Mouse (Mus musculus): ENCODE results near the gene Sh2d5. TPM values are rescaled to one million over a fixed set of nuclear protein-coding genes. Genes with fewer than 3 reads are reported as not detected.
A peak's percentile ranks its signal among the peaks of the same experiment; 100 is the strongest.

Gene Sh2d5
- polyA plus RNA-seq, 1 experiment from 2014 or later: 0.19 TPM

DNA sequence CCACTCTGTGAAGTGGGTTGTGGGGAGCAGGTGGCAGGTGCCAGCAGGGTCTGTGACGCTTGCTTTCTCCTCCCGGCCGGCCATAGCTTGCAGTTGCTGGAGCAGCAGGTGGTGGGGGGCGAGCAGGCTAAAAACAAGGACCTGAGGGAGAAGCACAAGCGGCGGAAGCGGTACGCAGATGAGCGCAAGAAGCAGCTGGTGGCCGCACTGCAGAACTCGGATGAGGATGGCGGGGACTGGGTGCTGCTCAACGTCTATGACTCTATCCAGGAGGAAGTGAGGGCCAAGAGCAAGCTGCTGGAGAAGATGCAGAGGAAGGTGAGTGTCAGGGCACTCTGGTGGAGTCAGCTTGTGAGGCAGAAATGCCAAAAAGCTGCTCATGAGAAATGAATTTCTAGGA is 41.8 kb downstream of the Sh2d5 start:
- no peak overlapping the region for H3K27ac ChIP-seq (replicated peaks in 1 of 2; ENCODE audit: control insufficient read depth in 1 of 2, insufficient read depth in 1 of 2, low read depth in 2 of 2, low read length in 2 of 2)
- no peaks in the 10 kb centered on the region for H3K36me3 ChIP-seq (ENCODE audit: control insufficient read depth, insufficient read depth, low read length)
- H3K4me1 ChIP-seq (ENCODE audit: control insufficient read depth in 2 of 2, insufficient read depth in 2 of 2, low read length in 2 of 2): no peaks in the 10 kb centered on the region
- H3K9me3 ChIP-seq (ENCODE audit: control insufficient read depth, low read length): no peaks in the 10 kb centered on the region
- no peak overlapping the region for H3K4me3 ChIP-seq (ENCODE audit: control insufficient read depth in 1 of 2, insufficient read depth in 1 of 2, low read depth in 1 of 2, low read length in 2 of 2)
- H3K9ac ChIP-seq (ENCODE audit: low read length): no peak overlapping the region
- no peak for ATAC-seq (ENCODE audit: insufficient number of reproducible peaks, insufficient read depth, low FRiP score, low read depth)
- H3K4me2 ChIP-seq (ENCODE audit: low read length): no peak overlapping the region
- H3K27me3 ChIP-seq (ENCODE audit: control insufficient read depth, insufficient read depth, low read length): no peaks in the 10 kb centered on the region
- 81% methylated on average over 13 of the region's 13 CpGs for WGBS

DNA sequence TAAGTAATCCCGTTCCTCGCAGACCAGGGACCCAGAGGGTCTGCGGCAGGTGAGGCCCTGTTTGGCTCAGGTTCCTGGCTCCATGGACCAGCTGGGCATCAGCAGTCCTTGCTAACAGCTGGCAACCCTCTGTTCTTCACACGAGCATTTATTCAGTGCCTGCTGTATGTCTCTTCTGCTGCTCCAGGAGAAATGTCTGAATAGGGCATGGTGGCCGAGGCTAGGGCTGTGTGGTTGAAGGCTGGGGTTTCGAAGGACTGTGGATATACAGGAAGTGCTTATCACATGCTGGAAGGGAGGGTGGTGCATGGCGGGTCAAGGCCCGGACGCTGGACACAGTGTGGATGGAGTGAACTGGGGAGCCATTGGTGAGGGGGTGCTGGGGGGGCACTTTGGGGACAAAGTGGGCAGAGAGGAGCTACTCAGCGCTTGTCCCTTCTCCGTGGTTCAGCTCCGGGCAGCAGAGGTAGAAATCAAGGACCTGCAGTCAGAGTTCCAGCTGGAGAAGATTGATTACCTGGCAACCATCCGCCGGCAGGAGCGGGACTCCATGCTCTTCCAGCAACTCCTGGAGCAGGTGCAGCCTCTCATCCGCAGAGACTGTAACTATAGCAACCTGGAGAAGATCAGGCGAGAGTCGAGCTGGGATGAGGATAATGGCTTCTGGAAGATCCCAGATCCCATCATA is 43.2 kb downstream of the Sh2d5 start:
- WGBS: 78% methylated on average over 18 of the region's 18 CpGs
- H3K9ac ChIP-seq (ENCODE audit: low read length): no peak overlapping the region

DNA sequence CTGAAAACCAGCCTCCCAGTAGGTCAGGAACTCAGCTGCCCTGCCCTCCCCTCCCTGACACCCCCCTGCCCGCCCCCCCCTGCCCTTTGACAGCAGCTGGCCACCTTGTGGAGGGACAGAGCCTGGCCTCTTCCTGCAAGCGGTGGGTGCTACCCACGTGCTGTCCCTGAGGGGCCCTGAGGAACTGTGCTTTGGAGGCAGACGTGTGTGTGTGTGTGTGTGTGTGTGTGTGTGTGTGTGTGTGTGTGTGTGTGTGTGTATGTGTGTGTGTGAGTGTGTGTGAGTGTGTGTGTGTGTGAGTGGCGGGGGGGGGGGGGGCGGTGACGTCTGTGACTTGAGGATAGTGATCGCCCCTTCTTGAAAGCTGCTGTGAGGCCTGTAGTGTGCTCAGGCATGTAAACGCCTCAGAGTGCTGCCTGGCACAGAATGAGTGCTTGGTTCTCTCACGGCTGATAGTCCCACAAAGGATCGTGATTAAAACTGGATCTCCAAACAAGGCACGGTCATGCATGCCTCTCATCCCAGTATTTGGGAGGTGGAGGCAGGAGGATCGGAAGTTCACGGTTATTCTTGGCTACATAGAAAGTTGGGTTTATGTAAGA is 43.8 kb downstream of the Sh2d5 start:
- Histone ChIP-seq H3K9ac (ENCODE audit: low read length) (no peak overlapping the region), H3K9me3 (ENCODE audit: control insufficient read depth, low read length) (no peaks in the 10 kb centered on the region), H3K36me3 (ENCODE audit: control insufficient read depth, insufficient read depth, low read length) (no peaks in the 10 kb centered on the region), H3K27ac (replicated peaks in 1 of 2; ENCODE audit: control insufficient read depth in 1 of 2, insufficient read depth in 1 of 2, low read depth in 2 of 2, low read length in 2 of 2) (no peak overlapping the region), H3K4me1 (ENCODE audit: control insufficient read depth in 2 of 2, insufficient read depth in 2 of 2, low read length in 2 of 2) (no peaks in the 10 kb centered on the region), H3K4me2 (ENCODE audit: low read length) (no peak overlapping the region), H3K27me3 (ENCODE audit: control insufficient read depth, insufficient read depth, low read length) (no peaks in the 10 kb centered on the region), H3K4me3 (ENCODE audit: control insufficient read depth in 1 of 2, insufficient read depth in 1 of 2, low read depth in 1 of 2, low read length in 2 of 2) (no peak overlapping the region)
- ATAC-seq (ENCODE audit: insufficient number of reproducible peaks, insufficient read depth, low FRiP score, low read depth): no peak
- WGBS: 71% methylated on average over 11 of the region's 14 CpGs

More for the DNA sequence above, 43.2 kb downstream of the Sh2d5 start:
- Histone ChIP-seq H3K27me3 (ENCODE audit: control insufficient read depth, insufficient read depth, low read length) (no peaks in the 10 kb centered on the region), H3K36me3 (ENCODE audit: control insufficient read depth, insufficient read depth, low read length) (no peaks in the 10 kb centered on the region), H3K4me3 (ENCODE audit: control insufficient read depth in 1 of 2, insufficient read depth in 1 of 2, low read depth in 1 of 2, low read length in 2 of 2) (no peak overlapping the region), H3K27ac (replicated peaks in 1 of 2; ENCODE audit: control insufficient read depth in 1 of 2, insufficient read depth in 1 of 2, low read depth in 2 of 2, low read length in 2 of 2) (no peak overlapping the region), H3K9me3 (ENCODE audit: control insufficient read depth, low read length) (no peaks in the 10 kb centered on the region), H3K4me1 (ENCODE audit: control insufficient read depth in 2 of 2, insufficient read depth in 2 of 2, low read length in 2 of 2) (no peaks in the 10 kb centered on the region), H3K4me2 (ENCODE audit: low read length) (no peak overlapping the region)
- ATAC-seq (ENCODE audit: insufficient number of reproducible peaks, insufficient read depth, low FRiP score, low read depth): no peak

DNA sequence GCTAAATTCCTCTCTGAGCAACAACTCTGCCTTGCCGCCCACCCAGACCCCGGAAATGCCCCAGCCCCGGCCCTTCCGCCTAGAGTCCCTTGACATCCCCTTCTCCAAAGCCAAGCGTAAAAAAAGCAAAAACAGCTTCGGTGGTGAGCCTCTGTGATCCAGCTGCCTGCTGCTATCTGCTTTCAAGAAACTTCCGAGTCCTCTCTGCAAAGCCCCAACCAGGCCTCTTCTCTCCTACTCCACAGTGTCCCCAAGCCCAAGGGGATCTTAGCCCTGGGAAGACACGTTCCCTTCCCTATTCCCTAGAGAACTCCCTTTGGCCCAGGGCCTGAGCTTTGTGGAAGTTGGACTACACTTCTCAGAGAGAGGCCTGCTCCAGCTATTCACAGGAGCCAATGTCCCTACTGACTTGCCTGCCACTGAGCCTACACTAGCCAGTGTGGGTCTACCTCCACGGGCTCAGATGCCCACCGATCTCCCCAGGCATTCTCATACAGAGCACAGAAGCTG is 51.1 kb downstream of the Sh2d5 start:
- H3K4me3 ChIP-seq (ENCODE audit: control insufficient read depth in 1 of 2, insufficient read depth in 1 of 2, low read depth in 1 of 2, low read length in 2 of 2): no peak overlapping the region
- no peaks in the 10 kb centered on the region for H3K36me3 ChIP-seq (ENCODE audit: control insufficient read depth, insufficient read depth, low read length)
- ATAC-seq (ENCODE audit: insufficient number of reproducible peaks, insufficient read depth, low FRiP score, low read depth): no peak
- H3K9me3 ChIP-seq (ENCODE audit: control insufficient read depth, low read length): no peaks in the 10 kb centered on the region
- 76% methylated on average over 10 of the region's 10 CpGs for WGBS
- H3K4me2 ChIP-seq (ENCODE audit: low read length): no peak overlapping the region
- H3K27ac ChIP-seq (replicated peaks in 1 of 2; ENCODE audit: control insufficient read depth in 1 of 2, insufficient read depth in 1 of 2, low read depth in 2 of 2, low read length in 2 of 2): no peak overlapping the region
- no peaks in the 10 kb centered on the region for H3K27me3 ChIP-seq (ENCODE audit: control insufficient read depth, insufficient read depth, low read length)
- H3K4me1 ChIP-seq (ENCODE audit: control insufficient read depth in 2 of 2, insufficient read depth in 2 of 2, low read length in 2 of 2): peaks cover 9 to 14% of the 10 kb centered on the region in 2 experiments
- H3K9ac ChIP-seq (ENCODE audit: low read length): no peak overlapping the region

DNA sequence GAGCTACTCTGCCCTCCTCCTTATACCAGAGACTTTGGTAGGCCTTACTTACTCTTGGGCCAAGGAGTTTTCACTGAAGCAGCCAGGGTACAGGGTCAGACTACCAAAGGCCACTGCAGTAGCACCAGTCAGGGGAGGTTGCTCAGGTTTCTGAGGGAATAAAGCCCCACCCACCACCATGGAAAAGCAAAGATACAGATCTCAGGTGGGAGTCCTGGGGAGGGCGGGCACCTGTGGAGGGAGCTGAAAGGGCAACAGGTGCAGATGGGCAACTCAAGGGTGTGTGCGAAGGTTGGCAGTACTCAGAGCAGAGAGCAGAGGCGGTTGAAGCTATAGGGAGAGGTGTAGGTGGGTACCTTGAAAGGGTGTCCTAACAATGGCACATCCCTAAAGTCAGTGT is 52.8 kb downstream of the Sh2d5 start:
- Histone ChIP-seq H3K36me3 (ENCODE audit: control insufficient read depth, insufficient read depth, low read length) (peaks cover 14% of the 10 kb centered on the region), H3K27ac (replicated peaks in 1 of 2; ENCODE audit: control insufficient read depth in 1 of 2, insufficient read depth in 1 of 2, low read depth in 2 of 2, low read length in 2 of 2) (no peak overlapping the region), H3K9me3 (ENCODE audit: control insufficient read depth, low read length) (no peaks in the 10 kb centered on the region), H3K27me3 (ENCODE audit: control insufficient read depth, insufficient read depth, low read length) (no peaks in the 10 kb centered on the region), H3K4me2 (ENCODE audit: low read length) (no peak overlapping the region), H3K9ac (ENCODE audit: low read length) (no peak overlapping the region), H3K4me1 (ENCODE audit: control insufficient read depth in 2 of 2, insufficient read depth in 2 of 2, low read length in 2 of 2) (peaks cover 9 to 14% of the 10 kb centered on the region in 2 experiments), H3K4me3 (ENCODE audit: control insufficient read depth in 1 of 2, insufficient read depth in 1 of 2, low read depth in 1 of 2, low read length in 2 of 2) (no peak overlapping the region)
- WGBS: 88% methylated on average over 3 of the region's 3 CpGs
- no peak for ATAC-seq (ENCODE audit: insufficient number of reproducible peaks, insufficient read depth, low FRiP score, low read depth)

DNA sequence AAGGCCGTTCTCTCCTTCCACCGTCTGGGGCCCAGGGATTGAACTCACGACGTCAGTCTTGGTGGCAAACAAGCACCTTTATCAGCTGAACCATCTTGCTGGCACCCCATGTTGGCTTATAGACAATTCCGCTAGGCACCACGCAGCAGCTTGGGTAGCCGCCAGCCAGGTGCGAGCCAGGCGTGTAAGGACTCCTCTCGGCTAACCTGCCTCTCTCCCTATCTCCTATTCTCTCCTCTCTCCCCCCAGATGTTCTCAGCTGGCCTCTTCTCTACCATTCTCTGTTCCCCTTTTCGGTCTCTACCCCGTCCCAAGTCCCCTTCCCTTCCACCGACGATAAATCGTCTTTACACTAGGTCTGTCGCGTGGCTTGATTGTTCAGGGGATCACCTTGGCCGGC is 53.5 kb downstream of the Sh2d5 start:
- Histone ChIP-seq H3K9ac (ENCODE audit: low read length) (peak overlapping the region; percentile 84), H3K36me3 (ENCODE audit: control insufficient read depth, insufficient read depth, low read length) (peaks cover 21% of the 10 kb centered on the region), H3K4me3 (ENCODE audit: control insufficient read depth in 1 of 2, insufficient read depth in 1 of 2, low read depth in 1 of 2, low read length in 2 of 2) (peak overlapping the region; percentile 68 to 89), H3K4me1 (ENCODE audit: control insufficient read depth in 2 of 2, insufficient read depth in 2 of 2, low read length in 2 of 2) (peaks cover 9 to 14% of the 10 kb centered on the region in 2 experiments), H3K27ac (replicated peaks in 1 of 2; ENCODE audit: control insufficient read depth in 1 of 2, insufficient read depth in 1 of 2, low read depth in 2 of 2, low read length in 2 of 2) (peak overlapping the region; percentile 76 to 78), H3K27me3 (ENCODE audit: control insufficient read depth, insufficient read depth, low read length) (no peaks in the 10 kb centered on the region), H3K9me3 (ENCODE audit: control insufficient read depth, low read length) (no peaks in the 10 kb centered on the region), H3K4me2 (ENCODE audit: low read length) (peak overlapping the region; percentile 87)
- ATAC-seq (ENCODE audit: insufficient number of reproducible peaks, insufficient read depth, low FRiP score, low read depth): no peak
- 13% methylated on average over 18 of the region's 18 CpGs for WGBS

DNA sequence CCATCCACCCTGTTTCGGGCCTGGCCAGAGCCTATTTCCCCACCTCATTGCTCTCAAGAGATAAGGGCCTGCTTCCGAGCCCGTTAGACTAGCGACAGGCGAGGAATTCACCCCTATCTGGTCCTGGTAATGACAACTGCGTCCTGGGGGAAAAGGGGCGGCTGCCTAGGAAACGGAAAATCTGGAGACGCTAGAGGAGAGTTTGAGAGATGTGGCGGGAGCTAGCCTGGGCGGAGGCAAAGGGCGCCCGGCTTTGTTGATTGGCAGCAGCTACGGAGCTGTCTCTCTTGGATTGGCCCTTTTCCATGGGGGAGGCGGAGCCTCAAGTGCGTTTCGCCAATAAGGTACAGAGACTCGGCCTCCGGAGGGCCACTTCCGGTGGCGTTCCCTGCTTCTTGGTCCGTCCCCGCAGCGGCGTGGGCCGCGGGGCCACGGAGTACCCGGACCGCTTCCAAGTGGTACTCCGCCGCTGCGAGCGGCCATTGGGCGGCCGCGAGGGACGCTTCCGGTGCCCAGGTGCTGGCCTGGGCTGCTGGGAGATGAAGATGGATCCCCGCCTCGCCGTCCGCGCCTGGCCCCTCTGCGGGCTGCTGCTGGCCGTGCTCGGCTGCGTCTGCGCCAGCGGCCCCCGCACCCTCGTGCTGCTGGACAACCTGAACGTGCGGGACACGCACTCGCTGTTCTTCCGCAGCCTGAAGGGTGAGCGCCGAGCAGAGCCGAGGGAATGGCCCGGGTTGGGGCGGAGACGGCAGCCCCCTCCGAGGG is 54.3 kb downstream of the Sh2d5 start, which contains the start of gene Ddost:
TSS of gene Ddost (plus strand) at position 391 of the 765 bp plus-strand sequence.
- H3K27me3 ChIP-seq (ENCODE audit: control insufficient read depth, insufficient read depth, low read length): no peaks in the 10 kb centered on the region
- WGBS: under 1% methylated on average over 64 of the region's 64 CpGs
- peak within 1 kb of the TSS; percentile 89 to 91 for H3K4me3 ChIP-seq (ENCODE audit: control insufficient read depth in 1 of 2, insufficient read depth in 1 of 2, low read depth in 1 of 2, low read length in 2 of 2)
- ATAC-seq (ENCODE audit: insufficient number of reproducible peaks, insufficient read depth, low FRiP score, low read depth): peak; percentile 96
- peaks cover 9 to 14% of the 10 kb centered on the region in 2 experiments for H3K4me1 ChIP-seq (ENCODE audit: control insufficient read depth in 2 of 2, insufficient read depth in 2 of 2, low read length in 2 of 2)
- H3K9ac ChIP-seq (ENCODE audit: low read length): peak within 1 kb of the TSS; percentile 93
- H3K27ac ChIP-seq (replicated peaks in 1 of 2; ENCODE audit: control insufficient read depth in 1 of 2, insufficient read depth in 1 of 2, low read depth in 2 of 2, low read length in 2 of 2): peak within 1 kb of the TSS; percentile 76 to 78
- peaks cover 29% of the 10 kb centered on the region for H3K36me3 ChIP-seq (ENCODE audit: control insufficient read depth, insufficient read depth, low read length)
- H3K9me3 ChIP-seq (ENCODE audit: control insufficient read depth, low read length): no peaks in the 10 kb centered on the region
- peak within 1 kb of the TSS; percentile 87 for H3K4me2 ChIP-seq (ENCODE audit: low read length)
